Mouse (Mus musculus): ENCODE measurements at regions not wholly inside any gene's neighbourhood (a gene's known extent, or its start where the extent isn't known, plus 50 kb on each side); places are given as distances from the start of the nearest gene placed in this dataset.

GRCm38 (mm10) chr2:28287210-28287860, 94.5 kb downstream of the Olfm1 start:
- ATAC-seq (replicated peaks; ENCODE audit: low FRiP score, poor library complexity, severe bottlenecking) = no peak

GRCm38 (mm10) chr2:28289339-28289738, 96.5 kb downstream of the Olfm1 start:
- ATAC-seq (replicated peaks; ENCODE audit: low FRiP score, poor library complexity, severe bottlenecking) = no peak

GRCm38 (mm10) chr2:28289860-28290471, 97.2 kb downstream of the Olfm1 start:
- no peak for ATAC-seq (replicated peaks; ENCODE audit: low FRiP score, poor library complexity, severe bottlenecking)

GRCm38 (mm10) chr2:28294509-28294908, 101.7 kb downstream of the Olfm1 start:
- ATAC-seq (replicated peaks; ENCODE audit: low FRiP score, poor library complexity, severe bottlenecking) = no peak

- no peak for ATAC-seq (replicated peaks; ENCODE audit: low FRiP score, poor library complexity, severe bottlenecking)
Measured at GRCm38 (mm10) chr2:28296183-28296582, 103.4 kb downstream of the Olfm1 start.

GRCm38 (mm10) chr2:28298738-28299137, 105.9 kb downstream of the Olfm1 start:
- ATAC-seq (replicated peaks; ENCODE audit: low FRiP score, poor library complexity, severe bottlenecking) = no peak

GRCm38 (mm10) chr2:28299346-28299745, 106.6 kb downstream of the Olfm1 start:
- ATAC-seq (replicated peaks; ENCODE audit: low FRiP score, poor library complexity, severe bottlenecking) = no peak

GRCm38 (mm10) chr2:28301313-28301712, 108.5 kb downstream of the Olfm1 start:
- no peak for ATAC-seq (replicated peaks; ENCODE audit: low FRiP score, poor library complexity, severe bottlenecking)

GRCm38 (mm10) chr2:28303936-28304335, 111.1 kb downstream of the Olfm1 start:
- no peak for ATAC-seq (replicated peaks; ENCODE audit: low FRiP score, poor library complexity, severe bottlenecking)

GRCm38 (mm10) chr2:28304712-28305111, 111.9 kb downstream of the Olfm1 start:
- ATAC-seq (replicated peaks; ENCODE audit: low FRiP score, poor library complexity, severe bottlenecking) = peak; percentile 71; the same call in 1 of the 2 replicates

- no peak for ATAC-seq (replicated peaks; ENCODE audit: low FRiP score, poor library complexity, severe bottlenecking)
Measured at GRCm38 (mm10) chr2:28309122-28309521, 116.3 kb downstream of the Olfm1 start.

- no peak for ATAC-seq (replicated peaks; ENCODE audit: low FRiP score, poor library complexity, severe bottlenecking)
Measured at GRCm38 (mm10) chr2:28312212-28312611, 119.4 kb downstream of the Olfm1 start.

- no peak for ATAC-seq (replicated peaks; ENCODE audit: low FRiP score, poor library complexity, severe bottlenecking)
Measured at GRCm38 (mm10) chr2:28325502-28325901, 121.1 kb upstream of the Ppp1r26 start.

GRCm38 (mm10) chr2:28326056-28326455, 120.5 kb upstream of the Ppp1r26 start:
- ATAC-seq (replicated peaks; ENCODE audit: low FRiP score, poor library complexity, severe bottlenecking) = no peak

- ATAC-seq (replicated peaks; ENCODE audit: low FRiP score, poor library complexity, severe bottlenecking) = no peak
Measured at GRCm38 (mm10) chr2:28326682-28327081, 119.9 kb upstream of the Ppp1r26 start.

- ATAC-seq (replicated peaks; ENCODE audit: low FRiP score, poor library complexity, severe bottlenecking) = no peak
Measured at GRCm38 (mm10) chr2:28329130-28329529, 117.5 kb upstream of the Ppp1r26 start.

- no peak for ATAC-seq (replicated peaks; ENCODE audit: low FRiP score, poor library complexity, severe bottlenecking)
Measured at GRCm38 (mm10) chr2:28335141-28335789, 111.3 kb upstream of the Ppp1r26 start.

- no peak for ATAC-seq (replicated peaks; ENCODE audit: low FRiP score, poor library complexity, severe bottlenecking)
Measured at GRCm38 (mm10) chr2:28335810-28336209, 110.8 kb upstream of the Ppp1r26 start.

- ATAC-seq (replicated peaks; ENCODE audit: low FRiP score, poor library complexity, severe bottlenecking) = no peak
Measured at GRCm38 (mm10) chr2:28336349-28337309, 110.0 kb upstream of the Ppp1r26 start.

- no peak for ATAC-seq (replicated peaks; ENCODE audit: low FRiP score, poor library complexity, severe bottlenecking)
Measured at GRCm38 (mm10) chr2:28337561-28337960, 109.0 kb upstream of the Ppp1r26 start.
